Mouse (Mus musculus): ENCODE results near the gene 4930519G04Rik.
"Not testable (repeated sequence)": the region's sequence is repeated elsewhere in the genome, so short reads cannot be mapped to it uniquely, and the experiment has no call there.

Gene 4930519G04Rik

DNA sequence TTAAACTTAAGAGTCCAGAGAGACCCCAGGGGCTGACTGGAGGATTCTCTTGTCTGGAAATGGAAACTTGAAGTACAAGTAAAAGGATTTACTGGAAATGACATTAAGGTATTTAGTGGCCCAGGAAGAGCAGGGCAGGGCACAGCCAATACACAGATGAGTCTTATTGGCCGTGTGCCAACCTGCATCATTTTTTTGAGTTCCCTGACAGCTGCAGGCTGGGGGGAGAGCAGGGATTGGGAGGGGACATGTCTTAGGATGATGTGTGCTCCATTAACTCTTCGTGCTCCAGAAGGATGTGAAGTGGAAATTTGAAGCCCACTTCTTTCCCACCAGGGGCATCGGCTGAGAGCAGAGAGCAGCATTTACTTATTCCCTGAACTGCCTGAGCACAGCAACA lies 11.3 kb upstream of the 4930519G04Rik start:
- not testable (repeated sequence) for DNase-seq (ENCODE audit: low spot score)

DNA sequence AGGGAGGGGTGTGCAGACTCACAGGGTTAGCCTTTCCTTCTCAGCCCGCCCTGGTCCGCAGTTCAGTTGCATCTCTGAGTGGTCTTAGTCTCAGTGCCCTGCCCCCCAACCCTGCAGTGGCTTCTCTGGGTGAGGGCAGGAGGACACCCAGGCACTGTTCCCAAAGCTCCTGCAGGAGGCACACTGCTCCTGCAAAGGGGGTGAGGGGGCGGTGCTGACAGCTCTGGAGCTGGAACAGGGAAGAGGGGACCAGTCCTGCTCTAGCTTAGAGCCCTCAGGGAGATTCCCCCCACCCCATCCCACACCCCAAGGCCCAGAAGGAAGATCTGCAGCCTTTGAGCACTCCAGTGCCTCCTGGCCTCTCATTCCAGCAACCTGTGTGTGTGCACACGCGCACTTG lies 10.8 kb upstream of the 4930519G04Rik start:
- DNase-seq (ENCODE audit: low spot score): no peak

DNA sequence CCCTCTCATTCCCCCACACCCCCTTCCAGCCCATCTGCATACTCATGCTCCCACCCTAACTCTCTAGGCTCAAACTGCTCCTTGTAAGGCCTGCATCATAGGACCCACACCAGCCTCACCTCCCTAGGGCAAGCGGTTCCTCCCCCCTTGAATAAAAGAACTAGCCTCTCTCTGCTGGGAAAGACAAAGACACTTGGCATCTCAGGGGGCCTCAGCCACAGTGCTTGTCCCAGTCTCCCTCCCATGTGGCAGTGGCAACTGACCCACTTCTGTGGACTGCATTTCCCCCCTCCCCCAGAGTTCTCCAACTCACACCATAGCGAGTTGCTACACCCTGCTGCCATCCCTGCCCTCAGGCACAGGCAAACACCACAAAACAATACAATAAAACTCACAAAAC lies 9.1 kb upstream of the 4930519G04Rik start:
- not testable (repeated sequence) for DNase-seq (ENCODE audit: low spot score)

DNA sequence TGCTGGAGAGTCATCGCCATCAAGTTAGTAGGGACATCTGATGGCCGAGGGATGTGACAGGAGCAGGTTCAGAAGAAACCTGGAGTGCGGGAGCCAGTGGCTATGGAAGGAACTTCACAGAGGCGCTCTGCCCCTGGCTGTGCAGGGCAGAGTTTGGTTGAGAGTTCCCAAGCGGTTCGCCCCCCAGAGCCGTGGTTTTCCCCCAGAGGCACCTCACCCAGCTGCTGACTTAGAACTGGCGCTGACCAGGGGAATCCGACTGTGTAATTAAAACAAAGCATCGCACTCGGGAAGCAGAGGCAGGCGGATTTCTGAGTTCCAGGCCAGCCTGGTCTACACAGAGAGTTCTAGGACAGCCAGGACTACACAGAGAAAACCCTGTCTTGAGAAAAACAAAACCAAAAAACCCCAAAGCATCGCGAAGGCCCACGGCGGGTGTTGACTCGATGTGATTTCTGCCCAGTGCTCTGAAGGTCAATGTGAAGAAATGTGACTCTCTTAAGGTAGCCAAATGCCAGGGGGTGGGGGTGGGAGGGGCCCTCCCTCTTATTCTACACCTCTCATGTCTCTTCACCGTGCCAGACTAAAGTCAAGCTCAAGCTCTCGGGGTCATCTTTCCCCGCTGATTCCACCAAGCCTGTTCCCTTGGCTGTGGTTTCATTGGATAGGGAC lies 1.8 kb upstream of the 4930519G04Rik start:
- DNase-seq (ENCODE audit: low spot score): no peak

DNA sequence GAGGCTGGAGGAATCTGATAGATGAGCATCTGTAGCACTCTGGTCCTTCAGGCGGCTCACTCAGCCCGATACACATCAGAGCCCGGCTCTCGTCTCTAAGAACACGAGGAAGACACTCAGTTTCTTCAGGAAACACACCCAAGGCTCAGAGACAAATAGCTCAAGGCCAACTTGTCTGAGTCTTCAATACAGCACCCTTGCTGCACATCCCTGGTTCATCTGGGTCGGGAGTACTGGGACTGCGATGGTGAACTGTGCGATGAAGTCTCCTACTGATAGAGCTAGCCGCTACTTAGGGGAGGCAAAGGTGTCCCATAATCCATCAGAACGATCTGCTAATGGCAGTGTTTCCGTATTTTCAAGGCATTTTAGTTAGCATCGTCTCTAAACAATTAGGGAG lies 5.1 kb downstream of the 4930519G04Rik start, which contains the start of gene Gm9936:
Gene Gm9936, minus strand, starts transcription at position 101 of the 400 bp plus-strand sequence.
- DNase-seq (ENCODE audit: low spot score): no peak

DNA sequence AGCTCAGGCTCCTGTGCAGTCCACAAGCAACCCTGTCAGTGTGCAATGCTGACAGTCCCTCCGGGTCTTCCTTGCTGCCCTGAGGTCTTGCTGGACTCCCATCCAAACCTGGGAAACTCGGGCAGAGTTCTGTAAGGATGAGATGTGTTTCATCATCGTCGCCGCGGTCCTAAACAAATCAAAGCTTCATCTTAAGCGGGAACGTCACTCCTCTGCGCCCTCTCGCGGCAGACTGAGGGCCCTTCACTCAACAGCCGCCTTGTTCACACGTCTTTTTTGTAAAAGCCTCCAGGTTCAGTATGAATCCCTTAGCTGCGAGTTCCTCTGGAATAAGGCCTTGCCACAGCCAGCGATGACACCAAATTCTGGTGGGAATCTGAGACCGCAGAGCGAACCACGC lies 5.8 kb downstream of the 4930519G04Rik start:
- no peak for DNase-seq (ENCODE audit: low spot score)

DNA sequence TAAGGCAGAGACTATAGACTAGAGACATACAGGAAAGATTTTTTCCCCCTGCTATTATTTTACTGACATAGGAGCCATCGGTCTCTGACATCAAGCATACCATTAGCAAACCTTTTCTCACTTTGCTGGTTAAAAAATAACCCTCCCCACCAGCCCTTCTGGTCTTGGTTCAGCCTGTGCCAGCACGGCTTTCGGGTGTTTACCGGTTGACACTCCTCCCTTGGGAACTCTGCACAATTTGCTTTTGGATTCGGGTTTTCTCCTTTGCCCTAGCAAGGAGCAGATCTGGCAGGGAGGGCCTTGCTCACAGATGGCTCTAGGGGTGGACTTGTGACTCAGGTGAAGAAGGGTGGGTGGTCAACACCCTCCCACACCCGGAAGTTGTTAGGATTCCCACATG lies 8.3 kb downstream of the 4930519G04Rik start:
- DNase-seq (ENCODE audit: low spot score): peak; percentile 77

DNA sequence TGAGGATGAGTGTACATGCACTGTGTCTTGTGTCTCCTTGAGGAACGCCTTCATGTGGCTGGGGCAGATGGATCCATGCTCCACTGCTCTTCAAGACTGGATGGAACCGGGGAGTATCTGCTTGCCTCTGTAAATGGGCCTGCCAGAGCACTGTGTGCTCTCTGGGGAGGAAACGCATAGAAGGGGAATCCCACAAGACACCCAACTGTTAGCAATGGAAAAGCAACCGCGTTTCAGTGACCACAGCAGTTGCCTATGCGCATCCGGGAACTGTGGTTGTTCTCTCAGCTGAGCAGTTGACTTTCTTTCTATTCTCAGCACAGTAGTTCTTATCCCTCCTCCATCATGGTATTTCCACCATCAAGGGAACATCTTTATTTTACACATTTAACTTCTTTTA lies 11.3 kb downstream of the 4930519G04Rik start:
- no peak for DNase-seq (ENCODE audit: low spot score)

DNA sequence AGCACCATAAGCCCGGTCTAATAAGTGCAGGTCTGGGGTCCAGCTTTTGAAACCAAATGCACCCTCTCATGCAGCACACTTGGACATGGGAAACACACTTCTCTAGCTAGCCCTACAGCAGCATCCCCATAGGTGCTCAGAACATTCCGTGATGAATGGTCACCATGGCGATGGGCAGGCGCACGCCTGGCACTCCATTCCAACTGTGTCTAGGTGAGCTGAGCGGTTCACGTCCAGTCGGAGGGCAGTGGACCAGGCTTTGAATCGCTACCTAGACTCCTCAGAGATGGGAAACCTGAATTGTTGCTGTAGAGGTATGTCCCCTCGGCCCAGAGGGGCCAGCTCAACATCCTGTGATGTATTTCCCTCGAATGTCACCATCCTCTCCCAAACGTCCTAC lies 11.8 kb downstream of the 4930519G04Rik start:
- DNase-seq (ENCODE audit: low spot score): no peak

DNA sequence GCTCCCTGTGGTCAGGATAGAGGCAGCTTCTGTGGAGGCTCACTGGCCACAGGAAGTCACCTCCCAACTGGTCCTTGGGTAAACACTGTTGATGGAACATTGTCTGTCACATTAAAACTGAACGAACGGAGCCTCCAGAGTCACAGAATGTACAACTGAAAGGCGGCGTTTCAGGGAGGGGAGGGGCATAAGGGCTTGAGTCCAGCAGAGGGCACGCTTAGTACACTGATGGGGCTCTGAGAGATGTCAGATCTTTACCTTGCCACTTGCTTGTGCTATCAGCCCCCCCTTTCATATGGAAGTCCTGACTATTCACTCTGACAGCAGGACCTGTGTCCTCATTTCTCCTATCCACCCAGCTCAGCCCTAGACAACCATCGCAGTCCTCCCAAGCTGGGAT lies 22.4 kb downstream of the 4930519G04Rik start:
- DNase-seq (ENCODE audit: low spot score): no peak

DNA sequence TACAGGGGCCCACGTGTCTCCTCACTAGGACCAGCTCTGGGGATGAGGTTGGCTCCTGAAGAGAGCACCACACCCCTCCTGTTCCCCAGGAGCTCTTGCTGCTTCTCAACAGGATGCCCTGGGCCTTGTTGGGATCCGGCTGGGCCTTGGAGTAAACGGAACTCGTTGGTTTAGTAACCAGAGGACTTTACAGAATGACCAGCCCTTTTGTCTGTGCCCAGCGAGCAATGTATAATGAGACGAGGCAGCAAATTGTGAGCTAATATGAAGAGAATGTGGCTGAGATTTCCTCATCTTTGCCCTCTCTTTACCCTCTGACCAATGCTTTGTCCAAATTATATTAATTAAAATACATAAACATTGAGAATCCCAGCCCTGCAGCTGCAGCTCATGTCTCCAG lies 22.9 kb downstream of the 4930519G04Rik start:
- DNase-seq (ENCODE audit: low spot score): no peak

DNA sequence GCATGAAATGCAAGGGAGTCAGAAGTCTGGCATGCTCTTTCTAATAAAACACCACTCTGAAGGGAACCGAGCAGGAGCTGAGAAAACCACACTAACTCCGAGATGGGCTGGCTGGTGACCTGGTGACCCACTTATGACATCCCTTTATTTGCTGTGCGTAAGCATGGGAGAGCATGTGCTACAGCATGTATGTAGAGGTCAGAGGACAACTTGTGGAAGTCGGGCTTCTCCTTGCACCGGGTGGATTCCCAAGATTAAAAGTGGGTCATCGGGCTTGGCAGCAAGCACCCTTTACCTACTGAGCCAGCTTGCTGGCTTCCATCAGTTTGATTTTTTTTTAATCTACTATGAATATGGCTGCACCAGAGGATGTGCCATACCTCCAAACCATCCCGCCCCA lies 24.0 kb downstream of the 4930519G04Rik start:
- DNase-seq (ENCODE audit: low spot score): no peak

DNA sequence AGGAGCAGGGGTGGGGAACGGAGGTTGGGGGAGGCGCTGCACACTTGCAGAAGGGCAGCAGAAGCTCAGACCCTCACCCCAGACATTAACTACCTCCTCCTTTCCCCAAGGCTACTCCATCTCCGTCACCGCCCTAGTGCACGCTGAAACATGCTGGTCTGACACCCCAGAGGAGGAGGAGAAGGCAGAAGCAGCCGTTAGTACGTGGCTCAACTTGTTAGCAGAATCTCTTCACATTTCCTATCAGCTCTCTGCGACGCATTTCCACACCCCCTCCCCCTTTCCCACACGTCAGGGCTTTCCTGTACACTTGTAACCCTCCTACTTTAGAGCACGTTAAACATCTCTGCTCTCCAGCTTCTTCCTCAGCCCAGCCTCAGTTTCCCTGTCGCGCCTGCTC lies 25.9 kb downstream of the 4930519G04Rik start:
- no peak for DNase-seq (ENCODE audit: low spot score)

DNA sequence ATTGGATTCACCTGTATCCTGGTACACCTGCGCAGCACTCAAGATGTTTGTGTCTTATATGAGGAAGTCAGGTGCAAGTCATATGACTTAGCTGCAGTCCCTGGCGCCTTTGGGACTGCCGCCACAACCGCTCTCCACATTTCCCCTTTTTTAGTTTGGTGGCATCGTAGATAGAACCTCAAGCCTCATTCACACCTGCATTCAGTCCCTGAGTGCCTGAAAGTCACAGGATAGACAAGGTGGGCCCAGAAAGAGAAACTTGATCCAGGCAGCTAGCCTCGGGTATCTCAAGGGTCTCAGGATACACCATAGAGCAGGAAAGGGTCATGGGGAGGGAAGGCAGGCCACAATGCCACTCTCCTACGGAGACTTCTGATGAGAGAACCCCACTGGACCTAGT lies 28.9 kb downstream of the 4930519G04Rik start:
- not testable (repeated sequence) for DNase-seq (ENCODE audit: low spot score)

DNA sequence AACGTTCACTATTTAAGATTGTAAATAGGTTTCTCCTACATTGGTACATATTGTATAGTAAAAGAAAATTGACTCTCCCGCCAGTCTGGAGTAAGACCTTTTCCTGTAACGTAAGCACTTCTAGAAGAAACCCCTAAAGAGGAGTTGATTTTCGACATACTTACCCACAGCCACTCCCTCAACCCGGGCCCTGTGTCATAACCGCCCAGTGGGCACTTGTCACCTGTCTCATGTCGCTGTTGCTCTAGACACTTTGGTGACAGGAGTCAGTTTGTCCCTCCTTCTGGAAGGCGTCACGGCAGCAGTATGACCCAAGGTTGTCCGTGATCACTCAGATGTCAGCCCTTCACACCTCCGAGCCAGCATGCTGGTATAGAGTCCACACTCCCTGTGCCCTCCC lies 29.6 kb downstream of the 4930519G04Rik start:
- DNase-seq (ENCODE audit: low spot score): no peak

DNA sequence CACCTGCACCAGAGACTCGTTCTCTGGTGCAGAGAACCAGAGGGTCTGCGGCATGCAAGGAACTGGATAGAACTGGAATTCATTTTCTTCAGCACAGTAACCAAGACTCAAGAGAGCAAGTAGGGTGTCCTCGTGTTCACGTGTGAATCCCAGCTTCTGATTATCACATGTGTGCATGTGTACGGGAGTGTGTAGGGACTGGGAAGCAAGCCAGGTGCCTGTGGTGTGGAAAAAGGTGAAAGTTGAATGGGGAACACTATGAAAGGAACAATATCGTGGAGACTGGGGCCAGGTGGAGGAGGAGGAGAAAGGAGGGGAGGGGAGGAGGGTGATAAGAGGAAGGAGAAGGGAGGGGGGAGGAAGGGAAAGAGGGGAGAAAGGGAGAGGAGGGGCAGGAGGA lies 33.3 kb downstream of the 4930519G04Rik start:
- DNase-seq (ENCODE audit: low spot score): no peak

DNA sequence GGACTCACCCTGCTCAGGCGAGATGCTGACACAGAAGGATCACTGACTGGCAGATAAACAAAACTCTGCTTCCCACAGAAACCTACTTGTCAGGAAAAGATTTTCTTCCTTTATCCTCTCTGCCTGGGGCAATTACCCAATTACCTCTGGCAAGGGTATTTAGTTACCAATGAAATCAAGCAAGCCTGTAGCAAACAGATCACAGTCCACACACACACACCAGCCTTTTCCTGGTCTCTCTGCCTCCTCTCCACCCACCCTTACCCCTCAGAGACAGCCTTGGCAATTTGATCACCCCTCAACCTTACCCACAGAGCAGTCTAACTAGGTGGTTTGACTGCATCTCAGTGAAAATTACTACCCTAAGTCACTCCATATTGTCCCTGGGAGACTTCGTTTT lies 35.5 kb downstream of the 4930519G04Rik start:
- DNase-seq (ENCODE audit: low spot score): no peak

DNA sequence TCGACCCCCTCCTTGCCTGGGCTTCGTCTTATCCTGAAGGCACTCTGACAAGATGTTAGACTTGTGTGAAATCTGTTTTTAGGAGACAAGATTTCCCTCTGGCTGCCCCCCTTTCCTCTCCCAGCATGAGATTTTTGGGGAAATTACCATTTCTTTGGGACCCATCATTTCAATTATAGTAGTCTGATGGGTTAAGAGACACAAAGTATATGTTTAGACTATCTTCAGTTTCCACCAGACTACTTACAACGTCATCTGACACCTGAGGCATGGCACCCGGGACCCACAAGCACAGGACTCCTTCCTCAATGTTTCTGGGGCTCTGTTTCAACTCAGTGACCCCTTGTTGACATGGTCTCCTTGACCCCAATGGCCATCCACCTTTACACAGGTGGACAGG lies 42.1 kb downstream of the 4930519G04Rik start:
- DNase-seq (ENCODE audit: low spot score): no peak

DNA sequence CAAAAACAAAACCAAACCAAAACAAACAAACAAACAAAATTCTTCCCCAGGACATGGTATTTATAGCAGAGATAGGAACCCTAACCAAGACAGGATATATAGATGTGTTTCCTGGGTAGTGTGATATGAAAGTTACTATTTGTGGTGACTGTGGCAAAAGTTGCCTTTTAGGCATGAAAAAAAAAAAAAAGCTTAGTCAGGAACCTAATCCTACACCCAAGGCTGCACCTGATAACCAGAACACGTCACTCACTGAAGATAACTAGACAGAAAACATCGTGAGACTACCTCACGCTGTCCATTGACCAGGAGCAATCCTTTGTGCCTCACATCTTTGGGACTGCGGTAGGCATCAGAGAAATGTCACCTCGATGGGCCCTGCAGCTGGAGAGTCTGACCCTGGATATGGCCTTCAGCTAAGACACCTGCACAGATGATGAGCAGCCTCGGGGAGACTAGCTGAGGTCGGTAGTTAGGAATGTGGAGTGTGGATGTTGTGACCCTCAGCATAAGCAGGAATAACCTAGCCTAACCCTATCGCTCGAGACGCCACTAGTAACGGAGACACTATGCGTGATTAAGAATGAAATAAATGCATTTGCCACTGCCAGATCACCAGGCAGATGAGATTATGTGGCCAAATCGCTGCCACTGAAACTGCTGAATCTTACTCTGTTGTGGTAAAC lies 43.4 kb downstream of the 4930519G04Rik start, which contains the start of gene Oasl2:
Gene Oasl2, plus strand, starts transcription at position 249 of the 686 bp plus-strand sequence.
- DNase-seq (ENCODE audit: low spot score): no peak

DNA sequence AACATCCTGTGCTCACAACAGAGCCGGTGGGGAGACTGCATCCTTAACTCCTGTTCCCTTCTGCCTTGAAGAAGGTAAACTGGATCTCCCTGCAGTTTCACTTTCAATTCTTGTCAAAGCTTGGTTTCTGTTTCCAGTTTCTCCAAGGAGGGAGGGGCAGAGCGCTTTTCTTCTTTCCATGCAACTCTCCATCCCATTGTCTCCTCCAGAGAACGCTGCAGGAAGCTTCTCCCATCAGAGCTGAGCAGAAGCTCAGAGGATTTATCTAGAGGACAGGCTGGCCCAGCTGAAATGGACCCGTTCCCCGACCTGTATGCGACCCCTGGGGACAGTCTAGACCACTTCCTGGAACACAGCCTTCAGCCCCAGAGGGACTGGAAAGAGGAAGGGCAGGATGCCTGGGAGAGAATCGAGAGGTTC lies 43.9 kb downstream of the 4930519G04Rik start:
- DNase-seq (ENCODE audit: low spot score): peak; percentile 39

DNA sequence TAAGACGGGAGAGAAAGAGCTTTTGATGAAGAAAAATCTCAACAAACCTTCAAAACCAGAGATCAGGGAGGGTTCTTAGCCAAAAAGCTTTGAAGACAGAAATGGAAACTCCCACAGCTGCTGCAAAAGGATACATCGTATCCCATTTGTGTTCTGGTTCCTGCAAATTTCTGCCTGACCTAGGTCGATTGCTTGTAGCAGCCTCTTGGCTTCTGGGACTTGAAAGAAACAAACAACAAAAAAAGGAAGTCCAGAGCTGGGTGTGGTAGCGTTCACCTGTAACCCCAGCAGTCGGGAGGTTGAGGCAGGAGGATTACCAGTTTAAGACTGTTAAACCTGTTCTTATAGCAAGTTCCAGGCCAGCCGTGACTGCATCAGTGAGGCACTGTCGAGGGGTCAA lies 45.4 kb downstream of the 4930519G04Rik start:
- DNase-seq (ENCODE audit: low spot score): no peak

DNA sequence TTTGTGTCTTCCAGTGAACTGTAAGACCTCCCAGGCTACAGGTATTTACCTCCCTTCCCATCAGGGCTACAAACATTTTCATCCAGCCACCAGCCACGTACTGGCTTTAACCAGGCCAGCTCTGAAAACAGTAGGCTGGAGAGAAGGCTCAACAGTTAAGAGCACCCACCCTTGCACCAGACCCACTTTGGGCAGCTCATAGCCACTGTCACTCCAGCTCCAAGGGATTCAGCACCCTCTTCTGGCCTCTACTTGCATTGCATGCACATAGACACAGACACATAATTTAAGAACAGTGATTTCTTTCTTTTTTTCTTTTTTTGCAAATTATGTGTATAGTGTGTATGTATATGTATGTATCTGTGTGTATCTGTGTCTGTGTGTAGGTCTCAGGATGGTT lies 48.9 kb downstream of the 4930519G04Rik start:
- peak; percentile 50 for DNase-seq (ENCODE audit: low spot score)

DNA sequence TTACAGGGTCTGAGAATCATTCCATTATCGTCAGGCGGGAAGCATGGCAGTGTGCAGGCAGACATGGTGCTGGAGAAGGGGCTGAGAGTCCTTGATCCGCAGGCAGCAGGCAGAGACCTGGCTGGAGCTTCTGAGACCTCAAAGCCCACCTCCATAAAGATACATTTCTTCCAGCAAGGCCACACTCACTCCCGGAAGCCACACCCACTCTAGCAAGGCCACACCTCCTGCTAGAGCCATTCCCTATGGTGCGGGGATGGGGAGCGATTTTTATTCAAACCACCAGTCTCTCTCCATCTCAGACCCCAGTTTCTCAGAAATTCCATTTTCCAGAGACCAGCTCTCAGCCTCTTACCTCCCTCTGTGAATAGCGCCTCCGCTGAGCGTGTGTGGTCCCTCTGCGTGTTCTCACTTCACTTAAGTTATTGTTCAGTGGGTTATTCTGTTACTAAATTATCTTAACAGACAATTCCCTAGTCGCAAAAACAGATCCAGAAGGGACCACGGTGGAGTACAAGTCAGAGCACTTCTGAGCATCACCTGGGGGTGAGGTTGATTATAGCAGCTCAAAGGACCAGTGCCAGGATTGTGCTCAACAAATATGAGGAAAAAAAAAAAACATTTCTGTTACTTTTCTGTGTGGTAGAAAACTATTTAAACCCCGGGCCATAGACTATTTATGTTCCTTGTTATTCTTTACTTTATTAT lies 55.3 kb downstream of the 4930519G04Rik start:
- no peak for DNase-seq (ENCODE audit: low spot score)

Data from adipocyte (in vitro differentiated cells).